Comparison of ENCODE assay signal across 7 mouse cellular contexts in the genomic region with DNA sequence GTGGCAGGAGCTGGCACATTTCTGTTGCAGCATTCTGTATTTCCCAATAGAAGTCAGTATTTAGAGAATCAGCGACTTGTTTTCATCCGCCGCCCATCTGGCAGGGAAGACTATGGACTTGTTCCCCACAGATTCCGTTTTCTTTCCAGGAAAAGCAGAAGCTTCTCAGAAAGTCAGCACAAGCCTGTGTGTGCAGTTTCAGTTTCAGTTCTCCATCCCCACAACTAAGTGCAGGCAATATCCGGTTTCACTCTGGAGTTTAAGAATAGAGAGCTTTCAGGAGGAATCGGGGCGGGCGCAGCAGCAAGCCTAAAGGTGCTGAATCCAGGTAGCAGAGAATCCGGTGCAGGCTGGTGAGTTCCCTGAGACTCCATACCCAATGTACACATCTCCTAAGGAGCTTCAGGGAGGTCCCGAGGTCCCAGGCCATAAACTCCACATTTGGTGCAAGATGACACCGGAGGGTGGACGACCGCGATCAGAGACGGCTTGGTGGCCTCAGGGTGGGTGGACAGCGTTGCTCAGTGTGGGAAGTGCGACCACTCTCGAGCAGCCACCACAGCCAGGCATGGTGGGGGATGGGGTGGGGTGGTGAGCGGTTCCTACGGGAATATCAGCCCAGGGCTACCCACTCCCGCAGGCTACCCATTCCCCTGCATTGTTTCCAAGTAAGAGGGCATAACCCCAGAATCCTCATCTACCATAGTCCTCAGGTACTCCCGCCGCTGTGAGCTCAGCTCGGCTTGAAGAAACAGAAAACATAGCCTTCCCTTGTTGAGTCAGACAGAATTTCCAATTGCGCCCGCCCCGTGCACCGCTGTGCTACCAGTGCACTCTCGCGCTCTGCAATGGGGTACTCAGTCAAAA. TPM values are rescaled to one million over a fixed set of nuclear protein-coding genes. Genes with fewer than 3 reads are reported as not detected.
DNase-seq lines count a peak whose midpoint lies in the region; ATAC-seq lines count a peak whose summit lies in the region.

A gene (plus strand): TSS at position 256 of the 867 bp plus-strand sequence.

- H3K4me1 ChIP-seq in intestine, embryonic 15.5 days (replicated peaks), result no peaks in the 10 kb centered on the region

- no peaks in the 10 kb centered on the region for H3K9me3 ChIP-seq in intestine, embryonic 15.5 days

- peak within 1 kb of the TSS; percentile 94 for H3K4me2 ChIP-seq in intestine, embryonic 15.5 days (replicated peaks)

- peak; percentile 61 for DNase-seq in ZHBTc4 (ENCODE audit: low read depth, low spot score)
- DNase-seq in embryo, embryonic 10.5 days (ENCODE audit: low spot score), result peak; percentile 62
- DNase-seq in gastrocnemius, postnatal 25 days, result peak; percentile 58
- DNase-seq in left cerebral cortex, postnatal 25 days (ENCODE audit: low spot score in 2 of 2), result peak; percentile 35 to 51
- peak; percentile 52 for DNase-seq in mesoderm, embryonic 11.5 days (ENCODE audit: low read depth, low spot score)
- peak; percentile 27 for DNase-seq in right cerebral cortex, postnatal 4 days

- peak within 1 kb of the TSS; percentile 42; the same call in 1 of the 2 replicates for H3K27ac ChIP-seq in intestine, embryonic 15.5 days

- intact Hi-C loops in left cerebral cortex, postnatal 25 days (cut with DNase I), result loop anchor here (2.0 kb wide), 1 partner anchor 36 kb away; no protein-coding TSS in a partner anchor

- no peaks in the 10 kb centered on the region for H3K36me3 ChIP-seq in intestine, embryonic 15.5 days

- peak; percentile 93 for ATAC-seq in intestine, embryonic 15.5 days

- no peaks in the 10 kb centered on the region for H3K27me3 ChIP-seq in intestine, embryonic 15.5 days (replicated peaks)

- WGBS in intestine, embryonic 15.5 days, result 1% methylated on average over 30 of the region's 30 CpGs

- peak within 1 kb of the TSS; percentile 64 for H3K4me3 ChIP-seq in intestine, embryonic 15.5 days (replicated peaks)

- H3K9ac ChIP-seq in intestine, embryonic 15.5 days, result peak within 1 kb of the TSS; percentile 61

RNA-seq across cellular contexts. Expression of the gene that starts here (rescaled TPM):
- 10 to 100 TPM in 1 of 2 experiments, 1 to 10 TPM in 1; 8.8 to 14.1 TPM for total RNA-seq in gastrocnemius, postnatal 25 days (2021)
- 6.6 and 7.2 TPM in 2 replicates for polyA plus RNA-seq in intestine, embryonic 15.5 days (2015; fragmentation: Nextera tagmentation; extraction: Ambion mirVana)
- total RNA-seq in left cerebral cortex, postnatal 25 days (2021), result 1 to 10 TPM; 2.4 to 2.6 TPM

Comparison
In these comparisons a context has a peak if more than half of its experiments do, and no peak if none do; other contexts are left out.
1. Peak in every context shown above with its lines: DNase-seq, ATAC-seq, H3K4me3 ChIP-seq and H3K27ac ChIP-seq.